ENCODE assay signal across 22 mouse cellular contexts in genomic region chr15:96234783-96235182, GRCm38 (mm10). TPM values are rescaled to one million over a fixed set of nuclear protein-coding genes. Genes with fewer than 3 reads are reported as not detected.
DNase-seq lines count a peak whose midpoint lies in the region; ATAC-seq and TF ChIP-seq lines count a peak whose summit lies in the region.
"Had no signal": no experiment of that assay in that cellular context is flagged by ENCODE, and none has a peak within 500 bp of the region (broad histone marks: within the 10 kb centered on the region; RNA-seq: fewer than 3 reads in every experiment).

No protein-coding gene starts in this region.

- no peak overlapping the region for H3K9ac ChIP-seq in hindbrain, postnatal 0 days (replicated peaks; ENCODE audit: low read length)
- H3K9ac ChIP-seq: kidney, embryonic 15.5 days; limb, embryonic 13.5 days; liver, embryonic 12.5 days; stomach, embryonic 15.5 days had no signal

- intact Hi-C loops in heart, postnatal 10 days (cut with DNase I): no loop called here
- intact Hi-C loops in gastrocnemius, postnatal 36 days (cut with DNase I): no loop called here

- TF ChIP-seq CTCF in hindbrain, postnatal 0 days (IDR thresholded peaks at IDR 0.05; ENCODE audit: low read depth): no peak

- no peaks in the 10 kb centered on the region for H3K4me1 ChIP-seq in hindbrain, postnatal 0 days (ENCODE audit: insufficient read depth, low read length)
- H3K4me1 ChIP-seq: kidney, embryonic 15.5 days; limb, embryonic 13.5 days; stomach, embryonic 15.5 days had no signal

- H3K4me2 ChIP-seq in hindbrain, postnatal 0 days (ENCODE audit: low read depth, low read length): no peak overlapping the region
- H3K4me2 ChIP-seq: heart, embryonic 11.5 days; kidney, embryonic 15.5 days; limb, embryonic 13.5 days; liver, embryonic 12.5 days; stomach, embryonic 15.5 days had no signal

- no peak for ATAC-seq in hindbrain, postnatal 0 days
- ATAC-seq: liver, embryonic 12.5 days had no signal

- no peaks in the 10 kb centered on the region for H3K27me3 ChIP-seq in hindbrain, postnatal 0 days (ENCODE audit: insufficient read depth, low read length)
- H3K27me3 ChIP-seq: kidney, embryonic 15.5 days; limb, embryonic 13.5 days; stomach, embryonic 15.5 days had no signal

- H3K36me3 ChIP-seq in hindbrain, postnatal 0 days (ENCODE audit: insufficient read depth, low read length): no peaks in the 10 kb centered on the region
- H3K36me3 ChIP-seq: forebrain, embryonic 10.5 days; kidney, embryonic 15.5 days; limb, embryonic 13.5 days; liver, embryonic 12.5 days; stomach, embryonic 15.5 days had no signal

- DNase-seq in heart, adult 11 months: peak; percentile 64
- DNase-seq in heart, postnatal 10 days: no peak
- peak; percentile 37 to 39 for DNase-seq in right cerebral cortex, postnatal 10 days (ENCODE audit: low spot score in 2 of 2)
- DNase-seq in right cerebral cortex, adult 18-20 months: no peak
- peak; percentile 37 for DNase-seq in hindbrain, postnatal 0 days (ENCODE audit: low spot score)
- DNase-seq in urinary bladder, postnatal 36 days (ENCODE audit: low spot score in 2 of 2): no peak
- no peak for DNase-seq in gastrocnemius, postnatal 36 days
- no peak for DNase-seq in thymus, adult 18-20 months
- DNase-seq: adrenal gland, postnatal 14 days; cerebellum, adult 9-11 months; kidney, adult 11 months; kidney, postnatal 36 days; lung, adult 18-20 months; lung, postnatal 10 days; thymus, postnatal 36 days had no signal

- no peak overlapping the region for H3K27ac ChIP-seq in hindbrain, postnatal 0 days
- H3K27ac ChIP-seq: forebrain, embryonic 10.5 days; kidney, embryonic 15.5 days; limb, embryonic 13.5 days; liver, embryonic 12.5 days; stomach, embryonic 15.5 days had no signal

- no peaks in the 10 kb centered on the region for H3K9me3 ChIP-seq in hindbrain, postnatal 0 days (ENCODE audit: low read length)
- H3K9me3 ChIP-seq: forebrain, embryonic 10.5 days; kidney, embryonic 15.5 days; limb, embryonic 13.5 days; liver, embryonic 12.5 days; stomach, embryonic 15.5 days had no signal

- WGBS in hindbrain, postnatal 0 days: 59% methylated on average over 8 of the region's 8 CpGs

- no peak overlapping the region for H3K4me3 ChIP-seq in hindbrain, postnatal 0 days (ENCODE audit: low read length)
- H3K4me3 ChIP-seq: forebrain, embryonic 10.5 days; kidney, embryonic 15.5 days; limb, embryonic 13.5 days; liver, embryonic 12.5 days; megakaryocyte, embryonic 14.5 days; stomach, embryonic 15.5 days had no signal

RNA-seq across cellular contexts. Expression of gene Arid2, which starts 52.5 kb away (rescaled TPM):
- 10 to 100 TPM; 40.0 to 42.5 TPM for total RNA-seq in heart, postnatal 10 days (2021)
- 35.0 and 38.4 TPM in 2 replicates for total RNA-seq in hindbrain, postnatal 0 days (2014; rRNA removed)
- 11.2 and 11.5 TPM in 2 replicates for polyA plus RNA-seq in hindbrain, postnatal 0 days (2015; fragmentation: Nextera tagmentation; extraction: Ambion mirVana)
- total RNA-seq in gastrocnemius, postnatal 36 days (2021): 10 to 100 TPM; 11.0 to 13.1 TPM

Comparison
In these comparisons a context has a peak if more than half of its experiments do, and no peak if none do; other contexts are left out.
1. DNase-seq: peak in heart, adult 11 months (single experiment), right cerebral cortex, postnatal 10 days (2 of 2) and hindbrain, postnatal 0 days (single experiment); none in heart, postnatal 10 days (0 of 2), right cerebral cortex, adult 18-20 months (single experiment), urinary bladder, postnatal 36 days (0 of 2), gastrocnemius, postnatal 36 days (0 of 2) and thymus, adult 18-20 months (0 of 2).